Mouse (Mus musculus) stomach, postnatal 0 days (tissue): ENCODE data around the gene Gcn1l1.

Experiments used
- CTCF ChIP-seq: IDR thresholded peaks from 2 replicates; pipeline ENCODE4 v1.5.1; 2016; ENCODE audit warnings: antibody characterized with exemption, low read depth, mild to moderate bottlenecking, moderate library complexity
- EP300 ChIP-seq: optimal IDR thresholded peaks from 2 replicates; pipeline ENCODE3; 2016; ENCODE audit warnings: antibody characterized with exemption

DNA sequence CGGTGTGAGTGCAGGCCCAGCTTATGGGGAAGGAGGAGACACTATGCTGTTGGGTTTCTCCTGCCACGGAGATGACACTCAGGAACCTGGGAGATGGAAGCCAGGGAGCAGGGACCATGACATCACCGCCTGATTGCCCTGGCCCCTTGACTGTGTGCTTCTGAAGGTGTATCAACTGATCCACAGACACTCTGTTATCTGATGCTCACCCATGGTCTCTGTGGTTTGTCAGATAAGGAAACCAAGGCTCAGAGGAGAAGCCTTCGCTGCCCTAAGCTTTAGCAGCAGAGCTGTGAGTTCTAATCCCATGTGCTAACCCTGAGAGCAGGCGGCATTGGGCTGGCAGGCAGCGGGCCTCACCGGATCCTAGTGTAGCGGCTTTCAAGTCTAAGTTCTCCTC is 69.0 kb downstream of the Gcn1l1 start:
- no peak for TF ChIP-seq CTCF
- TF ChIP-seq EP300, result no peak
